Mouse (Mus musculus) ES-Bruce4 (cell line): ENCODE measurements around the gene Dcdc2c. TPM values are rescaled to one million over a fixed set of nuclear protein-coding genes. Genes with fewer than 3 reads are reported as not detected.

Experiments
- H3K27ac ChIP-seq: 2 replicates; pipeline ENCODE4 v1.5.1; 2012; ENCODE audit warnings: low read length, inconsistent platforms; ENCODE audit not compliant: insufficient read depth
- H3K27me3 ChIP-seq: 2 replicates; pipeline ENCODE4 v1.6.1; 2012; ENCODE audit warnings: mild to moderate bottlenecking, low read length, inconsistent platforms; ENCODE audit not compliant: control insufficient read depth, poor library complexity, insufficient read depth, severe bottlenecking
- H3K36me3 ChIP-seq: 2 replicates; pipeline ENCODE4 v1.6.1; 2012; ENCODE audit warnings: inconsistent platforms, mild to moderate bottlenecking, low read length, moderate library complexity; ENCODE audit not compliant: control insufficient read depth, poor library complexity, insufficient read depth, severe bottlenecking
- H3K4me1 ChIP-seq: one replicate; pipeline ENCODE4 v1.8.1; 2011; ENCODE audit warnings: low read length; ENCODE audit not compliant: control insufficient read depth, insufficient read depth
- H3K4me3 ChIP-seq: 2 replicates; pipeline ENCODE4 v1.5.1; 2011; ENCODE audit warnings: low read depth, mild to moderate bottlenecking, low read length
- H3K9ac ChIP-seq: 2 replicates; pipeline ENCODE4 v1.6.1; 2012; ENCODE audit warnings: low read depth, mild to moderate bottlenecking, inconsistent platforms; ENCODE audit not compliant: poor library complexity, severe bottlenecking
- H3K9me3 ChIP-seq: replicated peaks from 2 replicates; pipeline ENCODE4 v1.6.1; 2012; ENCODE audit warnings: mild to moderate bottlenecking, low read length, inconsistent platforms; ENCODE audit not compliant: control insufficient read depth, poor library complexity, insufficient read depth, severe bottlenecking
- CTCF ChIP-seq: IDR thresholded peaks from one replicate; pipeline ENCODE4 v1.8.1; 2011; ENCODE audit warnings: low read depth, low read length
- EP300 ChIP-seq: IDR thresholded peaks from 2 replicates; pipeline ENCODE4 v1.6.1; 2011; ENCODE audit warnings: low read depth, low read length; ENCODE audit not compliant: insufficient read depth
- POLR2A ChIP-seq: IDR thresholded peaks from one replicate; pipeline ENCODE4 v1.8.1; 2011; ENCODE audit warnings: low read length; ENCODE audit not compliant: insufficient read depth
- polyA plus RNA-seq: library from polyadenylated mRNA; stranded (reverse); fragments of >200 nt; gene quantifications from 2 replicates; pipeline ENCODE4 v1.2.4, GENCODE M21; 2011; ENCODE audit warnings: low read depth; ENCODE audit not compliant: missing spikeins, insufficient read depth, insufficient read length

The Dcdc2c gene
- polyA plus RNA-seq, 1 experiment = not detected

DNA sequence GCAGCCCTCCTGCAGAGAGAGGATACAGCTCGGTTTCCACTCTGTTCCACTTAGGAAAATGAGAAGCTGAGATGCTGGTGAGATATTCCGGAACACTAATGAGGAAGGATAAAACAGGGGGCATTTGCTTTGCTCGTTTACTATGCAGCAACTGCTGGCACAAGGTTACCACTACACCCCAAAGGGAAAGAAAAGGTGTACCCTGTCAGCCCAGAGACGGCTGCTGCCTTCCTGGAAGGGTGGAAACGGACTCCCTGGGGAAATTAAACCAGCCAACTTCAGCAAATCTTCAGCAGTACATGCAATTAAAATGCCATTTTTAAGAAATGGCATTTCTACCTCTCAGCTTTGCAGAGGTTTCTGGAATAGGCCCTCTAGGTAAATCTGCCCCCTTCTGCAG lies 150.8 kb downstream of the Dcdc2c start:
- no peak overlapping the region for H3K4me3 ChIP-seq
- no peak for TF ChIP-seq EP300
- TF ChIP-seq POLR2A = no peak
- no peak for TF ChIP-seq CTCF
- H3K27me3 ChIP-seq = no peaks in the 10 kb centered on the region
- H3K9ac ChIP-seq = no peak overlapping the region
- no peaks in the 10 kb centered on the region for H3K36me3 ChIP-seq
- H3K27ac ChIP-seq = no peak overlapping the region
- no peaks in the 10 kb centered on the region for H3K9me3 ChIP-seq
- H3K4me1 ChIP-seq = no peaks in the 10 kb centered on the region

DNA sequence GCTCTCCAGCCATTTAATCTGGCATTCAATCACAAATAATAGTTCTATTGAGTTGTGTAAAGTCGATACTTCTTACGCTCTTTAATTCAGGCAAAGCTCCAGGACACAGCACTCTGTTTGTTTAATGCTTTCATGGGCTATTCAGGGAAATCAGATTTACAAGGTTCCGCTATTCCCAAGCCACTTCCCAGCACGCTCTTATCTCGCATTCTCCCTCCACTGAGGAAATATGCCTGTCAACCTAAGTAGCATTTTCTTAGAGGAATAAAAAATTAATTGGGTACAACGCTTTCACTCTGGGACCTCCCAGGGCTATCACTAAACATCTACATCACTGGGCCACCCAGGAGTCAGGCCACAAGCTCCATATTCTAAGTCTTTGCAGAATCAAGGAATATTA lies 160.1 kb downstream of the Dcdc2c start:
- Histone ChIP-seq H3K9ac (no peak overlapping the region), H3K36me3 (no peaks in the 10 kb centered on the region), H3K27ac (no peak overlapping the region), H3K4me3 (no peak overlapping the region), H3K4me1 (no peaks in the 10 kb centered on the region), H3K27me3 (no peaks in the 10 kb centered on the region), H3K9me3 (no peaks in the 10 kb centered on the region)
- TF ChIP-seq POLR2A (no peak), EP300 (no peak), CTCF (no peak)

Other genes starting within 250 kb of the Dcdc2c start
- gene Allc, start 30.1 kb upstream of the Dcdc2c start, polyA plus RNA-seq = not detected in 2 replicates
- not detected in 2 replicates for gene Colec11, start 71.0 kb upstream of the Dcdc2c start, polyA plus RNA-seq
- 1,062 and 1,139 TPM in 2 replicates for gene Rps7, start 83.6 kb upstream of the Dcdc2c start, polyA plus RNA-seq
- gene Rnaseh1, start 97.2 kb upstream of the Dcdc2c start, polyA plus RNA-seq = 31.1 and 37.0 TPM in 2 replicates
- 54.2 and 59.0 TPM in 2 replicates for gene Adi1, start 122.8 kb upstream of the Dcdc2c start, polyA plus RNA-seq
- 27.4 and 29.6 TPM in 2 replicates for gene Trappc12, start 198.1 kb upstream of the Dcdc2c start, polyA plus RNA-seq
- 18.4 and 24.2 TPM in 2 replicates for gene Eipr1, start 199.4 kb upstream of the Dcdc2c start, polyA plus RNA-seq